Mouse (Mus musculus) neural tube, embryonic 12.5 days (tissue): ENCODE results near the gene Plbd1. TPM values are rescaled to one million over a fixed set of nuclear protein-coding genes. Genes with fewer than 3 reads are reported as not detected.
A peak's percentile ranks its signal among the peaks of the same experiment; 100 is the strongest.

ENCODE experiments used
- ATAC-seq: fragments of 200-750 bp; cut with Nextera tagmentation; 2 replicates; pipeline ENCODE4 v1.8.0; 2017; ENCODE audit warnings: low read depth, mild to moderate bottlenecking, moderate TSS enrichment, moderate library complexity; ENCODE audit not compliant: low FRiP score
- H3K27ac ChIP-seq: fragments of 300-500 bp; sonication (generic); 2 replicates; pipeline ENCODE4 v1.5.1; 2016
- H3K27me3 ChIP-seq: fragments of 300-500 bp; sonication (generic); replicated peaks from 2 replicates; pipeline ENCODE4 v1.6.1; 2016; ENCODE audit warnings: mild to moderate bottlenecking
- H3K36me3 ChIP-seq: fragments of 300-500 bp; sonication (generic); 2 replicates; pipeline ENCODE4 v1.6.1; 2016; ENCODE audit warnings: mild to moderate bottlenecking
- H3K4me1 ChIP-seq: fragments of 300-500 bp; sonication (generic); 2 replicates; pipeline ENCODE4 v1.6.1; 2016
- H3K4me2 ChIP-seq: fragments of 300-500 bp; sonication (generic); replicated peaks from 2 replicates; pipeline ENCODE4 v1.6.1; 2016; ENCODE audit warnings: mild to moderate bottlenecking
- H3K4me3 ChIP-seq: fragments of 300-500 bp; sonication (generic); 2 replicates; pipeline ENCODE4 v1.5.1; 2016
- H3K9ac ChIP-seq: fragments of 300-500 bp; sonication (generic); 2 replicates; pipeline ENCODE4 v1.6.1; 2016; ENCODE audit warnings: mild to moderate bottlenecking
- H3K9me3 ChIP-seq: fragments of 300-500 bp; sonication (generic); 2 replicates; pipeline ENCODE4 v1.6.1; 2016; ENCODE audit warnings: mild to moderate bottlenecking
- WGBS: fragments of 180-500 bp; shearing (Covaris S2); methylation state at CpG from one replicate; pipeline ENCODE4 v1.1.7; 2016; 5-methylcytosine and 5-hydroxymethylcytosine counted together
- polyA plus RNA-seq: library from polyadenylated mRNA; unstranded; fragments of >200 nt; fragmentation: Nextera tagmentation; extraction: Ambion mirVana; gene quantifications from 2 replicates; pipeline ENCODE4 v1.2.1, GENCODE M21; 2016

Gene Plbd1
- polyA plus RNA-seq: 1.3 and 2.0 TPM in 2 replicates

DNA sequence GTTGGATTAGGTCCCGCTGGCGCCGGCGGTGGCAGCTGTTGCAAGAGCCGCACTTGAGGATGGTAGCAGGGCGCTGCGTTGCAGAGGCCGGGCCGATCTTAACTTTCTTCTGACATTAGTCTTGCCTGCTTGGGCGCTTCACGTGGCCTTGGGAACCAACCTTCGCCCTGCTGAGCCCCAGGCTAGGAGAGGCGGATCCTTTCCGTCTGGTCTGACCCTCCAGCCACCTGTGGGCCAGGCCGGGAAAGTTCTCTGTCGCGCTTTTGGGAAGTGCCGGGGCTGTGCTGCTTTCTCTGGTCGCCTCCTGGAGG is at the start of gene Plbd1:
Gene Plbd1, minus strand, starts transcription at position 223 of the 311 bp plus-strand sequence.
- ATAC-seq: 0 out of 2 replicates have a peak, but pooled peaks have one; percentile 25
- 1% methylated on average over 19 of the region's 19 CpGs for WGBS
- Histone ChIP-seq H3K9ac (0 out of 2 replicates have a peak within 1 kb of the TSS, but pooled peaks have one; percentile 8), H3K36me3 (no peaks in the 10 kb centered on the region), H3K4me3 (peak within 1 kb of the TSS; percentile 28), H3K4me2 (peak within 1 kb of the TSS; percentile 63), H3K4me1 (peaks cover 9% of the 10 kb centered on the region), H3K27me3 (peaks cover 27% of the 10 kb centered on the region), H3K27ac (no peak within 1 kb of the TSS), H3K9me3 (no peaks in the 10 kb centered on the region)

DNA sequence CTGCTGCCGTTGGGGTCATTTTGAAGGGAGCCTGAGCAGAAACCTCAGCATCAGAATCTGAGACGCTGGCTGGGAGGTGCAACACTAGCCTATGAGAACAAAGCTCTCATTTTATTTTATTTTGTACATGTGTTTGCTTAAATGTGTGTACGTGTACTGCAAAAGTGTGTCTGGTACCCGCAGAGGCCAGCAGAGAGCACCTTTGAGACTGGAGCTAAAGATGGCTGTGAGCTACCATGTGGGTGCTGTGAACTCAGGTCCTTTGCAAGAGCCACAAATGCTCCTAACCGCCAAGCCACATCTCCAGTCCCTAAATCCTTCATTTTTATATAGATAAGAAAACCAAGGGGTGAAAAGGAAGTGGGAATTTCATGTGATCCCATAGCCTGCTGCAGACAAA is 48.7 kb upstream of the Plbd1 start:
- 91% methylated on average over 5 of the region's 5 CpGs for WGBS
- H3K36me3 ChIP-seq: no peaks in the 10 kb centered on the region
- H3K9me3 ChIP-seq: no peaks in the 10 kb centered on the region
- H3K27ac ChIP-seq: no peak overlapping the region
- H3K4me1 ChIP-seq: no peaks in the 10 kb centered on the region
- no peak for ATAC-seq
- H3K9ac ChIP-seq: no peak overlapping the region
- no peak overlapping the region for H3K4me3 ChIP-seq
- no peaks in the 10 kb centered on the region for H3K27me3 ChIP-seq
- H3K4me2 ChIP-seq: no peak overlapping the region

DNA sequence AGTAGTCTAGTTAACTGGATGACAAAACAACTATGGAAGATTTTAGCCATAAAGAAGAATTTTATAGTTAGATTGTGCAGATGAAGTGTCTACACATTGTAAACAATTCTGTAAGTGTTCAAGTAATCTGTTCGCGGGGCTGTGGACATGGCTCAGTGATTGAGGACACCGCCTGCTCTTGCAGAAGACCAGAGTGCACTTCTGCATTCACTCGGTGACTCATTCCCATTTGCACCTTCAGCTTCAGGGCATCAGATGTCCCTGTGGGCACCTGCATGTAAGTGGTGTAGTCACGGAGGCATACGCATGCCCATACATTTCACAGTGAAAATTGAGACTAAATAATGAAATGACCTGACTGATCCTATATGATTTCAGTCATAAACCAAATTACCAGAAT is 46.9 kb upstream of the Plbd1 start:
- no peaks in the 10 kb centered on the region for H3K36me3 ChIP-seq
- no peak for ATAC-seq
- no peaks in the 10 kb centered on the region for H3K27me3 ChIP-seq
- H3K4me1 ChIP-seq: no peaks in the 10 kb centered on the region
- no peak overlapping the region for H3K9ac ChIP-seq
- H3K4me3 ChIP-seq: no peak overlapping the region
- no peaks in the 10 kb centered on the region for H3K9me3 ChIP-seq
- H3K4me2 ChIP-seq: no peak overlapping the region
- WGBS: 92% methylated on average over 6 of the region's 6 CpGs
- no peak overlapping the region for H3K27ac ChIP-seq

DNA sequence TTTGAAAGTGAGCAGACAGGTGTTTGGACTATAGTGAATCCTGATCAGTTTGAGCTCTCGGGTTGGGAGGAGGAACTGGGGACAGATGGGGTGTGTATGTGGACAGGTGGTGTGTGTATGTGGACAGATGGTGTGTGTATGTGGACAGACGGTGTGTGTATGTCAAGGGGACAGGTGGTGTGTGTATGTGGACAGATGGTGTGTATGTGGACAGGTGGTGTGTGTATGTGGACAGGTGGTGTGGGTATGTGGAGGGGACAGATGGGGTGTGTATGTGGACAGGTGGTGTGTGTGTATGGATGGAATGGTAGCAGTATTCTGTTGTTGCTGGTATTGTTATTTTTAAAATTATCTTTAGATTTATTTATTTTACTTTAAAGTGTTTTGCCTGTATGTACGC is 40.1 kb upstream of the Plbd1 start:
- Histone ChIP-seq H3K9ac (no peak overlapping the region), H3K27ac (no peak overlapping the region), H3K4me3 (no peak overlapping the region), H3K4me1 (no peaks in the 10 kb centered on the region), H3K4me2 (no peak overlapping the region), H3K36me3 (no peaks in the 10 kb centered on the region), H3K9me3 (no peaks in the 10 kb centered on the region), H3K27me3 (no peaks in the 10 kb centered on the region)
- ATAC-seq: 0 out of 2 replicates have a peak, but pooled peaks have one; percentile 13
- 88% methylated on average over 3 of the region's 3 CpGs for WGBS

DNA sequence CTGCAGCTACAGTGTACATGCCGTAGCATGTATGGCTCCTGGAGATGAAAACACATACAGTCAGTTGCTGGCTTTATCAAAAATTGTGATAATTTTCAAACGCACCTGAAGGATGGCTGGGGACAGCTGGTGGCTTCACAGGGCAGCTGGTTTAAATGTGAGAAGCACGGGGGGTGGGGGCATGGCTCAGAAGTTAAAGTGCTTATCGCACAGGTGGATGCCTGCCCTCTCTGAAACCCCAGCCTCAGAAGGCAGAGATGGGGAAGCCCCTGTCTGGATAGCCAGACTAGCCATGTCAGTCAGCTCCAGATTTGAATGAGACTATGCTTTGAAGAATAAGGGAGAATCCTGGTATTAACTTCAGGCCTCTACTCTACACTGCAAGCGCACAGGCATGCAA is 39.5 kb upstream of the Plbd1 start:
- ATAC-seq: no peak
- H3K27me3 ChIP-seq: no peaks in the 10 kb centered on the region
- H3K4me3 ChIP-seq: no peak overlapping the region
- H3K4me1 ChIP-seq: no peaks in the 10 kb centered on the region
- H3K9me3 ChIP-seq: no peaks in the 10 kb centered on the region
- no peaks in the 10 kb centered on the region for H3K36me3 ChIP-seq
- no peak overlapping the region for H3K4me2 ChIP-seq
- 82% methylated on average over 5 of the region's 5 CpGs for WGBS
- no peak overlapping the region for H3K9ac ChIP-seq
- H3K27ac ChIP-seq: no peak overlapping the region

DNA sequence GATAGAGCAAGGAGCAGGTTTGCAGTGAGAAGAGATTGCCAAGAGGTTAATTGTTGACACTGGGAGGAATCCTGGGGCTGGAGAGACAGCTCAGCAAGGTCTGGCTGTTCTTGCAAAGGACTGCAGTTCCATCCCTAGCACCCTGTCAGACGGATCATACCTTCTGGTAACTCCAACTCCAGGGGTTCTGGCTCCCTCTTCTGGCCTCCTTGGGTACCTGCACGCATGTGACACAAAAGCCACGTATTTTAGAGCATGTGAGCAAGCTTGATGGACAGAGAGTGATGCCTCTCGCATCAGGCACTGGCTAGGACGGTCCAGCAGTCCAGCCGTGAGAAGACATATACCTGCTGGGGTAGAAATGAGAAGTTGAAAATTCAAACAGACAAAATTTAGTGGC is 29.6 kb upstream of the Plbd1 start:
- WGBS: 87% methylated on average over 6 of the region's 6 CpGs
- Histone ChIP-seq H3K27me3 (no peaks in the 10 kb centered on the region), H3K4me3 (no peak overlapping the region), H3K9ac (no peak overlapping the region), H3K9me3 (no peaks in the 10 kb centered on the region; the same call in 1 of the 2 replicates), H3K36me3 (no peaks in the 10 kb centered on the region), H3K4me1 (no peaks in the 10 kb centered on the region), H3K27ac (no peak overlapping the region), H3K4me2 (no peak overlapping the region)
- no peak for ATAC-seq

DNA sequence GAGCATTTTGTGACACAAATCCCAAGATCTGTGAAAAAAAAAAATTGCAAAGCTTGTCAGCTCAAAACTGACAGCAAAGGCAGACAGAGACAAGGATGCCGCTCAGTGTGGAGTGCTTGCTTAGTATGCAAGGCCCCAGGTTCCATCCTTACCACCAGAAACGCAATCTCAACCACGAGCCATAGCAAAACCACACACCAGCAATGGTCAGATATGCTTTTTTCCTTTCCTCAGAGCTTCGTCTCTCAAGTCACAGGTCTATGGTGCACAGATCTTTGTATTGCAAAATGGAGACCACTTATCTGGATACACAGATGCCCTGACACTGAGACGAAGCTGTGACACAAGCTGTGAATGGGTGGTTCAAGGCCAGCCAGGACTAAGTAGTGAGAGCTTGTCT is 28.8 kb upstream of the Plbd1 start:
- H3K27ac ChIP-seq: no peak overlapping the region
- H3K4me3 ChIP-seq: no peak overlapping the region
- H3K9ac ChIP-seq: no peak overlapping the region
- no peaks in the 10 kb centered on the region; the same call in 1 of the 2 replicates for H3K9me3 ChIP-seq
- no peaks in the 10 kb centered on the region for H3K27me3 ChIP-seq
- no peaks in the 10 kb centered on the region for H3K4me1 ChIP-seq
- H3K36me3 ChIP-seq: no peaks in the 10 kb centered on the region
- 85% methylated on average over 5 of the region's 5 CpGs for WGBS
- no peak overlapping the region for H3K4me2 ChIP-seq
- no peak for ATAC-seq

DNA sequence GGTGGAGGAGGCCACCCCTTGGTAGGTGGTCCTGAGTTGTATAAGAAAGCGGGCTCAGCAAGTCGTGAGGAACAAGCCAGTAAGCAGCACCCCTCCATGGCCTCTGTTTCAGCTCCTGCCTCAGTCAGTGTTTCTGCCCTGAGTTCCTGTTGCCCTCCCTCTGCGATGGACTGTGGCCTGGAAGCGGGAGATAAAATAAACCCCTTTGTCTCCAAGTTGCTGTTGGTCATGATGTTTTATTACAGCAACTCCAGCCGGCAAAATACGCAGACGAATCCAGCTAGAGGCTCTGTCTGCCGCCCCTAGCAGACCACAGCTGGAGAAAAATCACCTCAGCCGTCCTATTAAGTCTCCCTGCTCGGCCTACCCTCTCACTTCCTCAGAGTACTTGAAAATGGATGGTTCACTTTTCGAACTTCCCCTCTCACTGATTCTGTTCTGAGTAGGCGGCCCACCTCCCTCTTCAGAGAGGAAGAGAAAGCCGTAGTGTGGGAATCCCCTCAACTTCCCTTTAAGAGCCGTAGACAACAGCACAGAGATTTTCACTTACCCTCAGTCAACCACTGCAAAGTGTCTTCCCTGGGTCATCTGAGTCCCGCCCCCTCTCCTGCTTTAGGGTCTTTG is 28.2 kb upstream of the Plbd1 start:
- no peak overlapping the region for H3K27ac ChIP-seq
- ATAC-seq: no peak
- WGBS: 69% methylated on average over 15 of the region's 15 CpGs

DNA sequence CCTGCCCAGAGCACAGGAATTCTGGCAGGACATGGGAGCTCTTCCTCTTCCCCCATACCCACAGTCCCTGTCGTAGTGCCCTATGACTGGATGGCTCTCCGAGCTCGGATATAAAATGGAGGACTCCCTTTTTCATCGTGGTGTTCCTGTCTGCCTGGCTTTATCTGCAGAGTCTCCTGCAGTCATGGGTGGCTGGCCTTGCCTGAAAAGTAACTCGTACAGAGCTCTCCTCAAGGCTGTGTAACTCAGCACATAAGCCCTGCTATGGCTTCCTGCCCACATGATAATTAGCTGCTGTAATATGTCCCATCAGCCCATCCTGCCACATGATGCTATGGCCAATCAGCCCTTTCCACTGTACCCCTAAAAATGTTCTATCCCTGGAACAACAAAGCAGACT is 23.7 kb upstream of the Plbd1 start:
- Histone ChIP-seq H3K9me3 (no peaks in the 10 kb centered on the region), H3K4me2 (no peak overlapping the region), H3K27me3 (no peaks in the 10 kb centered on the region), H3K27ac (no peak overlapping the region), H3K36me3 (no peaks in the 10 kb centered on the region), H3K4me1 (no peaks in the 10 kb centered on the region), H3K9ac (no peak overlapping the region), H3K4me3 (no peak overlapping the region)
- 81% methylated on average over 5 of the region's 5 CpGs for WGBS
- no peak for ATAC-seq

More for the DNA sequence above, 28.2 kb upstream of the Plbd1 start:
- Histone ChIP-seq H3K9me3 (no peaks in the 10 kb centered on the region; the same call in 1 of the 2 replicates), H3K4me2 (no peak overlapping the region), H3K4me3 (no peak overlapping the region), H3K36me3 (no peaks in the 10 kb centered on the region), H3K4me1 (no peaks in the 10 kb centered on the region), H3K27me3 (no peaks in the 10 kb centered on the region), H3K9ac (no peak overlapping the region)

DNA sequence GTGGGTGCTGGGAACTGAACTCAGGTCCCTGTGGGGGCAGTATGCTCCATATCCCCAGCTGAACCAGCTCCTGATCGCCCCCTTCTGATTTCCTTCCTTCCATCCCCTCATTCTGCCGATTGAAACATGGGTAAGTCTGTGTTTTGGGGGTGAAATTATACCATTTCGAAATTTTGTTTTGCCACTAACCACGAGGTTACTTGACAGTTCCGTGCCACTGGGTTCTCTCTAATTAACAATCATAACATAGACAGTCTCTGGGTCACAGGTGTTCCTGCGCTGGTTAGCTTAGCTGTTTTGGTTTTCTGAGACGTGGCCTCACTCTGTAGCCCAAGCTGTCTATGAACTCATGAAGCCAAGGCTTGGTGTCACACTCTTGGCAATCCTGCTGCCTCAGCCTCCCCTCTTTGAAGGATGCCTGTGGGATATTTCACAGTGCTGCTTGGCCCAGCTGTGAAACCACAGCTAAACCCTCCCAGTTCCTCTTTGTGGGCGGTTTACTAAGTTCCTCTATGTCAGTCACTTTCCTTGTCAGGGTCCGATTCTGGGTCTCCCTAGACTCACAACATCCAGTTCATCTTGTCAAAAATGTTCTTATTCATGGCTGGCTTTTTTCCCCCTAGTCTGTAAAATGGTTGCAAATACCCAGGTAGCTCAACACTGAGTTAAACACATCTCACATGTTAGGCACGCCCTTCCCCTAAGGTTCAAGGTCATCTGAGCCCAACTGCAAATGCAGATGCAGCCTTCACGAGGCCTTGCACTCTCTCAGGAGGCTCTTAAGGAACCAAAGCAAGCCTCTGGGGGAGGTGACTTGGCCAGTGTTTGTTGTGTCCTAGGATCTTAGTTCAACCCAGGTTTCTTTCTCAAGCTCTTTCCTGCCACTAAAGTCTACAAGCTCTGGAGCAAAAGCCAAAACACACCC is 21.9 kb upstream of the Plbd1 start:
- 89% methylated on average over 11 of the region's 11 CpGs for WGBS
- H3K4me1 ChIP-seq: no peaks in the 10 kb centered on the region
- H3K27ac ChIP-seq: no peak overlapping the region
- no peaks in the 10 kb centered on the region for H3K9me3 ChIP-seq
- ATAC-seq: no peak
- H3K4me2 ChIP-seq: no peak overlapping the region
- H3K9ac ChIP-seq: no peak overlapping the region
- H3K36me3 ChIP-seq: no peaks in the 10 kb centered on the region
- no peaks in the 10 kb centered on the region for H3K27me3 ChIP-seq
- H3K4me3 ChIP-seq: no peak overlapping the region

DNA sequence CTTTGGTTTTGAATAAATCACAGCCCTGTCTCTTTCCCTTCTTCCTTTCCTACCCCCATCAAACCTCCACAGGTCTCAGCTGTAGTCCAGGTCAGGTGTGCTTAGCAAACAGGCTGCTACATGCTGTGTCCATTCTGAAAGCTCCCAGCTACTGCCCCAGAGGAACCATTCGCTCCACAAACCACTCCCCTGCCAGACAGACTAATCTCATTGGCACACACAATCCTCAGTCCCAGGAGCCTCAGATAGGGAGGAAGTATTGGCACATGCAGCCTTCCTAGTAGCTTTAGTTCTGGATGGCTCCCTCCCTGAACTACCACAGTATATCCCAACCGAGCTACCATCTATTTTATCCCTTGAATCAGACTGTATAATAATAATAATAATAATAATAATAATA is 17.7 kb upstream of the Plbd1 start:
- no peak overlapping the region for H3K4me2 ChIP-seq
- no peaks in the 10 kb centered on the region for H3K36me3 ChIP-seq
- no peak overlapping the region for H3K4me3 ChIP-seq
- H3K4me1 ChIP-seq: no peaks in the 10 kb centered on the region
- no peak overlapping the region for H3K27ac ChIP-seq
- H3K9ac ChIP-seq: no peak overlapping the region
- H3K27me3 ChIP-seq: no peaks in the 10 kb centered on the region
- 47% methylated on average over 2 of the region's 2 CpGs for WGBS
- H3K9me3 ChIP-seq: no peaks in the 10 kb centered on the region
- no peak for ATAC-seq

DNA sequence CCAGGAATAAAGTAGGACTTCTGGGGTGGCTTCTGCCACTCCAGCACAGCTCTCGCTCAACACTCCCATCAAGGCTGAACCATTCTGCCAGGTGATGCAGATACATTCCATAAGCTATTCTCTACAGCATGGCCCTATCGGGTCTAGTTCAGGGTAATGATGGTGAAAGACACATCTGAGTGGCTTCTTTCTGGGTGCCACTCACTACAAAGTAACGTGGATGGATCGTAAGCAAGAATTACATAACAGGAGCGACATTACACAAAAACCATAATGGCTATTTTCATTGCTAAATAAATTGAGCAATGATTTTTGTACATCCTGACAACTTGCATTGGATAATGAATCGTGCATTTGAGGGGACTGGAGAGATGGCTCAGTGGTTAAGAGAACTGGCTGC is 13.2 kb upstream of the Plbd1 start:
- no peak overlapping the region for H3K4me3 ChIP-seq
- H3K4me2 ChIP-seq: no peak overlapping the region
- H3K36me3 ChIP-seq: no peaks in the 10 kb centered on the region
- H3K27me3 ChIP-seq: no peaks in the 10 kb centered on the region
- no peak overlapping the region for H3K9ac ChIP-seq
- H3K4me1 ChIP-seq: no peaks in the 10 kb centered on the region
- H3K9me3 ChIP-seq: no peaks in the 10 kb centered on the region
- no peak for ATAC-seq
- H3K27ac ChIP-seq: no peak overlapping the region
- WGBS: 89% methylated on average over 6 of the region's 6 CpGs
